Mouse (Mus musculus): ENCODE data around the gene Grap2. TPM values are rescaled to one million over a fixed set of nuclear protein-coding genes. Genes with fewer than 3 reads are reported as not detected.

The Grap2 gene
- polyA plus RNA-seq, 1 experiment from 2014 or later: 0.41 TPM

- no peak overlapping the region for H3K4me2 ChIP-seq
- WGBS: 69% methylated on average over 18 of the region's 18 CpGs
- ATAC-seq (replicated peaks): no peak
- H3K27ac ChIP-seq: no peak overlapping the region
- no peaks in the 10 kb centered on the region for H3K27me3 ChIP-seq (replicated peaks)
- no peaks in the 10 kb centered on the region for H3K9me3 ChIP-seq
- H3K4me1 ChIP-seq: peaks cover 20% of the 10 kb centered on the region
- no peak overlapping the region for H3K9ac ChIP-seq
- no peaks in the 10 kb centered on the region for H3K36me3 ChIP-seq (replicated peaks)
- H3K4me3 ChIP-seq: no peak overlapping the region
Measured at GRCm38 (mm10) chr15:80614500-80615289, 42.3 kb downstream of the Grap2 start.

- WGBS: 29% methylated on average over 2 of the region's 2 CpGs
- H3K36me3 ChIP-seq (replicated peaks): no peaks in the 10 kb centered on the region
- ATAC-seq (replicated peaks): no peak
Measured at GRCm38 (mm10) chr15:80615290-80615570, 42.8 kb downstream of the Grap2 start.

GRCm38 (mm10) chr15:80615636-80616383 lies 43.4 kb downstream of the Grap2 start:
- Histone ChIP-seq H3K36me3 (replicated peaks) (no peaks in the 10 kb centered on the region), H3K4me1 (peaks cover 20% of the 10 kb centered on the region), H3K9ac (no peak overlapping the region), H3K4me3 (no peak overlapping the region), H3K27me3 (replicated peaks) (no peaks in the 10 kb centered on the region), H3K9me3 (no peaks in the 10 kb centered on the region), H3K27ac (no peak overlapping the region), H3K4me2 (peak overlapping the region; percentile 24)
- 3% methylated on average over 16 of the region's 17 CpGs for WGBS
- 0 out of 2 replicates have a peak, but pooled peaks have one; percentile 30 for ATAC-seq (replicated peaks)

More at GRCm38 (mm10) chr15:80615290-80615570, 42.8 kb downstream of the Grap2 start:
- Histone ChIP-seq H3K4me3 (no peak overlapping the region), H3K27me3 (replicated peaks) (no peaks in the 10 kb centered on the region), H3K4me1 (peaks cover 20% of the 10 kb centered on the region), H3K27ac (no peak overlapping the region), H3K4me2 (no peak overlapping the region), H3K9ac (no peak overlapping the region), H3K9me3 (no peaks in the 10 kb centered on the region)

- ATAC-seq (replicated peaks): no peak
- Histone ChIP-seq H3K4me2 (no peak overlapping the region), H3K9me3 (no peaks in the 10 kb centered on the region), H3K27me3 (replicated peaks) (no peaks in the 10 kb centered on the region), H3K9ac (no peak overlapping the region), H3K4me3 (no peak overlapping the region), H3K4me1 (peaks cover 20% of the 10 kb centered on the region), H3K27ac (no peak overlapping the region), H3K36me3 (replicated peaks) (no peaks in the 10 kb centered on the region)
- 55% methylated on average over 2 of the region's 2 CpGs for WGBS
Measured at GRCm38 (mm10) chr15:80617839-80618238, 45.4 kb downstream of the Grap2 start.

DNA sequence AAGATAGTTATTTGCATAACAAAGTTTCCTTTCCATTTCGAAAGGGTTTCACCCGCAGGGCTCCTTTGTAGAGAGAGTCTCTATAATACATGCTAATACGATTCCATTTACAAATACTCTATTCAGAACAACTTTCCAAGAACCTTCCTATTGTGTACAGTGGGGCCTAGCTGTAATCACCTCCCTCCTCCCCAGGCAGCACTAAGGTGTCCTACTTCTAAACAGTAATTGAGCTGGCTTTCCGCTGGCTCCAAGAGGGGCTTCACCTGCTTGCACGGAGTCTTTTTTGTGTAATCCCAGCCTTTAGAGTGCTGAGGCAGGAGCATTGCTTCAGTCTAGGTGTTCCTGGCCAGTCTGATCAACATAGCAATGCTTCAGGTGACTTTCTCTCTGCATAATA lies 46.8 kb downstream of the Grap2 start:
- ATAC-seq (replicated peaks): no peak
- H3K9ac ChIP-seq: no peak overlapping the region
- no peak overlapping the region for H3K4me3 ChIP-seq
- no peak overlapping the region for H3K4me2 ChIP-seq
- H3K27me3 ChIP-seq (replicated peaks): no peaks in the 10 kb centered on the region
- H3K9me3 ChIP-seq: no peaks in the 10 kb centered on the region
- no peak overlapping the region for H3K27ac ChIP-seq
- H3K36me3 ChIP-seq (replicated peaks): no peaks in the 10 kb centered on the region
- WGBS: 45% methylated on average over 5 of the region's 5 CpGs
- peaks cover 13% of the 10 kb centered on the region for H3K4me1 ChIP-seq

- no peak for ATAC-seq (replicated peaks)
- Histone ChIP-seq H3K4me1 (peaks cover 13% of the 10 kb centered on the region), H3K9me3 (no peaks in the 10 kb centered on the region), H3K27me3 (replicated peaks) (no peaks in the 10 kb centered on the region), H3K27ac (no peak overlapping the region), H3K4me2 (no peak overlapping the region), H3K4me3 (no peak overlapping the region), H3K36me3 (replicated peaks) (no peaks in the 10 kb centered on the region), H3K9ac (no peak overlapping the region)
- WGBS: 85% methylated on average over 4 of the region's 4 CpGs
Measured at GRCm38 (mm10) chr15:80619786-80620185, 47.4 kb downstream of the Grap2 start.

GRCm38 (mm10) chr15:80620371-80620770 lies 48.0 kb downstream of the Grap2 start:
- Histone ChIP-seq H3K27ac (no peak overlapping the region), H3K9ac (no peak overlapping the region), H3K36me3 (replicated peaks) (no peaks in the 10 kb centered on the region), H3K4me3 (no peak overlapping the region), H3K9me3 (no peaks in the 10 kb centered on the region), H3K27me3 (replicated peaks) (no peaks in the 10 kb centered on the region), H3K4me1 (peaks cover 11% of the 10 kb centered on the region), H3K4me2 (no peak overlapping the region)
- ATAC-seq (replicated peaks): no peak
- WGBS: 57% methylated on average over 8 of the region's 8 CpGs

DNA sequence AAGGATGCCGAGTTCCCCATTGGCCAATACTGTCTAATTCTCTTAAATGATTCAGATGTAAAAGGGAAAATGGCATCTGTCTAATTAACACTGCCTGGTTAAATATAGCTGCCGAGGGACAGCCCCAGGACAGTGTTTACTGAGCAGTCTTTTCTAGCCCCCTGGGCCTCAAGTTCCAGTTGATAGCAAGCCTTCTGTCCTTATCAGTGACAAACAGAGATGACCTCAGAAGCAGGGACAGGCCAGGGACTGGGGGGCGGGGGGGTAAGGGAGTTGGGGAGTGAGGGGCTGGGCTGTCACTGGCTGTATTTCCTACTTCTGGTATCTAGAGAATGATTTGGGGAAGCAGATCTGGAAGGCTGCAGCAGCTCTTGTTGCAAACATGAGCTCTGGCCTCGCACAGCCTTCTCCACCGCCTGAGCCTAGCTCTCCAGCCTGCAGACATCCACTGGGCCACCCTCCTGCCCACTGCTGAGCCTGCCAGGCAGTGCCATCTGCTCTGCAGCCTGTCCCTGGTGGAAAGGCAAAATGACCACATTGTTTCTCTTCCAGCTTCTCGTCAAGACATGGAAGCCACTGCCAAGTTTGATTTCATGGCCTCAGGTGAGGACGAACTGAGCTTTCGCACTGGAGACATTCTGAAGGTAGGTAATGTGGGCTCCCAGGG lies 50.9 kb downstream of the Grap2 start:
- 57% methylated on average over 8 of the region's 8 CpGs for WGBS
- no peak overlapping the region for H3K27ac ChIP-seq

DNA sequence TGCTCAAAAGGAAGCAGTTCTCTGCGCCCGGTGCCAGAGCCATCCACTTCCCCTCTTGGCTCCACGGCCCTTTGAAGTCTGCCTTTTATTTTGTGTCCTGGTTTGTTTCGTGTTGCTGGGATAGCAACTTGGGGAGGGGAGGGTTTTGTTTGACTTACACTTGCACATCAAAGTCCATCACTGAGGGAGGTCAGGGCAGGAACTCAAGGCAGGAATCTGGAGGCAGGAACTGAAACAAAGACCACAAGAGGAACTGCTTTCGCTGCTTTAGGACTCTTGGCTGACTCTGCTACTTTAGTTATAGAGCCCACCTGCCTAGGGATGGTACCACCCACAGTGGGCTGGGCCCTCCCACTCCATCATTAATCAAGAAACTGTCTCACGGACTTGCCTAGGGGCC lies 54.1 kb downstream of the Grap2 start:
- 54% methylated on average over 6 of the region's 6 CpGs for WGBS
- no peaks in the 10 kb centered on the region for H3K27me3 ChIP-seq (replicated peaks)
- no peak overlapping the region for H3K4me2 ChIP-seq
- no peak overlapping the region for H3K9ac ChIP-seq
- no peaks in the 10 kb centered on the region for H3K9me3 ChIP-seq
- no peak overlapping the region for H3K27ac ChIP-seq
- no peak for ATAC-seq (replicated peaks)
- H3K4me1 ChIP-seq: peaks cover 7% of the 10 kb centered on the region
- no peaks in the 10 kb centered on the region for H3K36me3 ChIP-seq (replicated peaks)
- H3K4me3 ChIP-seq: no peak overlapping the region

More for the DNA sequence above, 50.9 kb downstream of the Grap2 start:
- Histone ChIP-seq H3K4me3 (no peak overlapping the region), H3K4me1 (no peaks in the 10 kb centered on the region), H3K9me3 (no peaks in the 10 kb centered on the region), H3K36me3 (replicated peaks) (no peaks in the 10 kb centered on the region), H3K4me2 (no peak overlapping the region), H3K27me3 (replicated peaks) (no peaks in the 10 kb centered on the region), H3K9ac (no peak overlapping the region)
- no peak for ATAC-seq (replicated peaks)

DNA sequence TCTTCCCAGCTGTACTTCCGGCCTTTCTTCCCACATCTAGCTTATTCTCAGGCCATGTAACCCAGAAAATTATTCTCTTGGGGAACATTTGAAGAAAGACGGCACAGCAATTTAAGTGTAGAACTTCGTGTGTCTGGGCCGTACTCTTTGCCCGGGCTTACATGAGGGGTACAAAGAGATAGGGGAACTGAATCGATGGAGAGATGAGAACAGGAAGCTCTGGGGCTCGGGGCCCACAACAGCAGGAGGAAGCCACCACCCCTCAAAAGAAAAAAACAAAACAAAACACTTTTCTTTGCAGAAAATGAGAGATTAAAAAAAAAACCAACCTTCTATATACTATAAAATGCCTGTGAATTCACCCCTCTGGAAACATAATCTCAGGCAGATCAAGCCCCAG lies 57.8 kb downstream of the Grap2 start:
- Histone ChIP-seq H3K9me3 (no peaks in the 10 kb centered on the region), H3K9ac (no peak overlapping the region), H3K27me3 (replicated peaks) (no peaks in the 10 kb centered on the region), H3K4me1 (peaks cover 7% of the 10 kb centered on the region), H3K36me3 (replicated peaks) (no peaks in the 10 kb centered on the region), H3K4me3 (no peak overlapping the region), H3K27ac (no peak overlapping the region), H3K4me2 (no peak overlapping the region)
- no peak for ATAC-seq (replicated peaks)
- WGBS: 68% methylated on average over 7 of the region's 7 CpGs

- H3K27me3 ChIP-seq (replicated peaks): no peaks in the 10 kb centered on the region
- no peaks in the 10 kb centered on the region for H3K36me3 ChIP-seq (replicated peaks)
- WGBS: 40% methylated on average over 14 of the region's 14 CpGs
- H3K9me3 ChIP-seq: no peaks in the 10 kb centered on the region
- no peak overlapping the region for H3K9ac ChIP-seq
- H3K27ac ChIP-seq: no peak overlapping the region
- no peak overlapping the region for H3K4me3 ChIP-seq
- H3K4me2 ChIP-seq: 0 out of 2 replicates have a peak overlapping the region, but pooled peaks have one; percentile 2
- H3K4me1 ChIP-seq: peaks cover 7% of the 10 kb centered on the region
- ATAC-seq (replicated peaks): no peak
Measured at GRCm38 (mm10) chr15:80630711-80631110, 58.3 kb downstream of the Grap2 start.

GRCm38 (mm10) chr15:80631311-80631710 lies 58.9 kb downstream of the Grap2 start:
- Histone ChIP-seq H3K27me3 (replicated peaks) (no peaks in the 10 kb centered on the region), H3K36me3 (replicated peaks) (no peaks in the 10 kb centered on the region), H3K9me3 (no peaks in the 10 kb centered on the region), H3K27ac (no peak overlapping the region), H3K9ac (no peak overlapping the region), H3K4me3 (no peak overlapping the region), H3K4me2 (no peak overlapping the region), H3K4me1 (peaks cover 7% of the 10 kb centered on the region)
- no peak for ATAC-seq (replicated peaks)
- WGBS: 74% methylated on average over 2 of the region's 2 CpGs

Data from midbrain, embryonic 15.5 days (tissue).